ENCODE assay signal across 8 mouse cellular contexts in genomic region chr4:149517868-149518340, GRCm38 (mm10). TPM values are rescaled to one million over a fixed set of nuclear protein-coding genes. Genes with fewer than 3 reads are reported as not detected.
DNase-seq lines count a peak whose midpoint lies in the region; ATAC-seq and TF ChIP-seq lines count a peak whose summit lies in the region.

TSS of gene Ctnnbip1 (plus strand) at chr4:149518236.

- H3K4me1 ChIP-seq in forebrain, embryonic 15.5 days, result peaks cover 21% of the 10 kb centered on the region
- H3K4me1 ChIP-seq in lung, adult 2 months (ENCODE audit: control insufficient read depth, insufficient read depth, low read length), result peaks cover 5% of the 10 kb centered on the region

- peak within 1 kb of the TSS; percentile 79 for H3K9ac ChIP-seq in forebrain, embryonic 15.5 days (replicated peaks)

- peak; percentile 98 for DNase-seq in ES-CJ7 (ENCODE audit: low read depth, low spot score)
- DNase-seq in cerebellum, adult 11 months, result peak; percentile 97
- peak; percentile 96 for DNase-seq in heart, postnatal 25 days (ENCODE audit: low spot score)
- peak; percentile 95 to 96 for DNase-seq in layer of hippocampus, adult 18-20 months (ENCODE audit: low spot score in 2 of 2)
- peak; percentile 96 for DNase-seq in lung, adult 2 months
- DNase-seq in thymus, adult 18-20 months, result peak; percentile 90 to 91

- ATAC-seq in forebrain, embryonic 15.5 days (replicated peaks), result peak; percentile 98
- ATAC-seq in neutrophil, adult 5-6 weeks (ENCODE audit: extremely low read depth, insufficient number of reproducible peaks, low FRiP score, poor library complexity, severe bottlenecking), result peak; percentile 92

- H3K9me3 ChIP-seq in forebrain, embryonic 15.5 days, result no peaks in the 10 kb centered on the region

- H3K36me3 ChIP-seq in forebrain, embryonic 15.5 days, result no peaks in the 10 kb centered on the region

- peak within 1 kb of the TSS; percentile 72 for H3K27ac ChIP-seq in forebrain, embryonic 15.5 days (replicated peaks)

- H3K4me2 ChIP-seq in forebrain, embryonic 15.5 days (replicated peaks), result peak within 1 kb of the TSS; percentile 91

- peak within 1 kb of the TSS; percentile 86 for H3K4me3 ChIP-seq in forebrain, embryonic 15.5 days
- peak within 1 kb of the TSS; percentile 70 for H3K4me3 ChIP-seq in lung, adult 2 months (replicated peaks; ENCODE audit: extremely low read depth, low read depth, low read length)

- no peak for TF ChIP-seq CTCF in lung, adult 2 months (IDR thresholded peaks at IDR 0.05; ENCODE audit: insufficient read depth, low read length)

- TF ChIP-seq POLR2A in lung, adult 2 months (IDR thresholded peaks at IDR 0.05; ENCODE audit: borderline replicate concordance, extremely low read depth, low read depth, low read length), result no peak

- under 1% methylated on average over 45 of the region's 46 CpGs for WGBS in forebrain, embryonic 15.5 days
- 1% methylated on average over 41 of the region's 46 CpGs for WGBS in lung, adult 2 months

- intact Hi-C loops in heart, postnatal 25 days (cut with DNase I), result no loop called here

- no peaks in the 10 kb centered on the region for H3K27me3 ChIP-seq in forebrain, embryonic 15.5 days

RNA-seq across cellular contexts. Expression of gene Ctnnbip1, which starts in this region (rescaled TPM):
- polyA plus RNA-seq in forebrain, embryonic 15.5 days (2015; fragmentation: Nextera tagmentation; extraction: Ambion mirVana), result 98.1 and 113 TPM in 2 replicates
- 10 to 100 TPM; 33.0 to 35.4 TPM for total RNA-seq in heart, postnatal 25 days (2021)
- total RNA-seq in layer of hippocampus, adult 18-20 months (2021), result 10 to 100 TPM; 29.6 to 33.4 TPM
- polyA plus RNA-seq in lung, adult 2 months (2012; rRNA removed), result 9.8 and 16.0 TPM in 2 replicates
- total RNA-seq in neutrophil, adult 5-6 weeks (2017), result 7.2 and 10.8 TPM in 2 replicates

Comparison
In these comparisons a context has a peak if more than half of its experiments do, and no peak if none do; other contexts are left out.
1. Peak in every context shown above with its lines: DNase-seq, ATAC-seq, H3K4me3 ChIP-seq and H3K27ac ChIP-seq.